Mouse (Mus musculus): ENCODE data around the gene Gm14698. TPM values are rescaled to one million over a fixed set of nuclear protein-coding genes. Genes with fewer than 3 reads are reported as not detected.
"Not testable (repeated sequence)": the region's sequence is repeated elsewhere in the genome, so short reads cannot be mapped to it uniquely, and the experiment has no call there.

The Gm14698 gene
- 1 to 10 TPM; 1.5 to 2.1 TPM for total RNA-seq (2021)
- long read RNA-seq, experiment 1, full-length matches to known transcripts = 18 of 18 reads
- long read RNA-seq, experiment 1, partial matches to known transcripts = 0 of 18 reads
- long read RNA-seq, experiment 1, other reads (novel, unspliced or antisense) = 0 of 18 reads
- long read RNA-seq, experiment 2, full-length matches to known transcripts = 6 of 6 reads
- long read RNA-seq, experiment 2, partial matches to known transcripts = 0 of 6 reads
- long read RNA-seq, experiment 2, other reads (novel, unspliced or antisense) = 0 of 6 reads

DNA sequence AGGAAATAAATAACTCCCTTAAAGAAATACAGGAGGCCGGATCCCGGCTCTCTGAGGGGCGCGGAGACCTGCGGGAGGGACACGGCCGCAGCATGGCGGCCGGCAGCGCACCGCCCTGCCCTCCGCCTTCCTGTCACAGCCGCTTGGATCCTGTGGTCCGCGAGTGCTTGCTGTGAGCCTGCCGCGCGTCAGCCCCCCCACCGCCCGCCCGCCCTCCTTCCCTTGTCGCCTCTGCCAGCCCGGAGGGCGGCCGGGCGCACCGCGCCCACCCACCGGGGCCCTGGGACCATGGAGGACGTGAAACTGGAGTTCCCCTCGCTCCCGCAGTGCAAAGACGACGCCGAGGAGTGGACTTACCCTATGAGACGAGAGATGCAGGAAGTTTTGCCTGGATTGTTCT lies at the start of gene Gm14698:
TSS of gene Gm14698 (plus strand) at position 35 of the 400 bp plus-strand sequence.
- peak; percentile 16 for DNase-seq

DNA sequence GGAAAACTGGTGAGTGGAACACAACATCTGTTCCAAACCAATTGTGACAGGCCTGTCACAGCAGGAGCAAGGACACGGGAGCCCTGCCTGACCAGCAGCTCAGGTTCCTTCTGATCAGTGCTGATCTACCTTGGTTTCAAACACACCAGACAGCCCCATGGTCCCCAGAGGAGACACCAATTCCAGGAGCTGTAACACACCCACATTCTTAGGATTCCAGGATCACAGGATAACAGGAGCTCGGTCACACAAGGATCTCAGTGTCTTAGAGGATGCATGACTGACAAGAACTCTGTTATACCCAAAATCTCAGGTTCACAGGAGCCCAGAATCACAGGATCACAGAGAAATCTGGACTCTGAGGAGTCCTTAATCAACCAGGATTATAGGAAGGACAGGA lies 444 bp upstream of the Gm14698 start:
- not testable (repeated sequence) for DNase-seq

DNA sequence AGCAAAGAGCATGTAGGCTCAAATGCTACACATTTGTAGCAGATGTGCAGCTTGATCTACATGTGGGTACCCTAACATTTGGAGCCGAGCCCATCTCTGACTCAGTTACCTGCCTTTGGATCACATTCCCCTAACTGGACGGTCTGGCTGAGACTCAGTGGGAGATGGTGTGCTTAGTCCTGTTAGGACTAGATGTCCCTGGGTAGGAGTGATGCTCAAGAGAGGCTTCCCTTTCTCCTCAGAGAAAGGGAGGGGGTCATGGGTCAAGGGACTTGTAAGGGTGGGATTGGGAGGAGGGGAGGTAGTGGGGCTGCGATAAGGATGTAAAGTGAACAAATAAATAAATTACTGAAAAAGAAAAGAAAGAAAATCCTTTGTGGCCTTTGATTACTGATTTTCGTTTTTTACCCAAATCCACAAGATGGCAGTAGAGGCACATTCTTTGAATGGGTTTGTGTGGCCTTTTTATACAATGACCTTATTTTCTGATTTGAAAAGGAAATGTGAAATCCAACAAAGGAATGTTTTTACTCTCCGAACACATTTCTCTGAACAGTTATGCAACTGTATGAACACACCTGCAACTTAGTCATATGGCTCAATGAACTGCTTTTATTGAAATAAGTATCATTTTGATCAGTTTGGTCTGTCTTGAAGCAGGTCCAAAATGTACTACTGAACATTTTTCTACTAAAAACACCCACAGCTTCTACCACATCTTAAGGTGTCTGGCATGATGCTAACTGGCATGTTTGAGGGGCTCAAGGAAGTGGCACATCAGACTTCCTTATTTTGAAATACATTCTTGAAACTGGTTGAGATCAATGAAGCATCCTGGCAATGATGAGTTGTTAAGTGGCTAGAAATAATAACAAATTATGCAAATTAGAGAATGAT lies 18.9 kb downstream of the Gm14698 start:
- DNase-seq = no peak

DNA sequence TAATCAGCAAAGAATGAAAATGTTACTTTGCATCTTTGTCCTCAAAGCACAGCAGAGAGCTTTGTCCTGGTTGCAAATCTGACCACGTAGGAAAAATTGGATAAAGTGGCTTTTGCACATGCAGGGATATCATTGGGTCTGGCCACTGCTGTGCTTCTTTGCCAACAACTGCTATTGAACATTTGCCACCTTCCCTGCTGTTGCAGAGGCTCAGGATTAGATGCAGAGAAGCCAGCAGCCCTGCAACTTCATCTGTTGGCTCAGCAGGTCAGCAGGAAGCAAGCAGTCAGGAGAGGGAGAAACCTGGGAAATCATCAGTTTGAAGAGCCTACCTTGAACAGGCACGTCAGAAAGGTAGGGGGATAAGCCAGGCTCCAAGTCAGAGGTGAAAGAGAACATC lies 44.3 kb downstream of the Gm14698 start:
- no peak for DNase-seq

Other genes starting within 250 kb of the Gm14698 start
- gene Fmr1, start 142.6 kb upstream of the Gm14698 start, total RNA-seq (2021) = 10 to 100 TPM; 42.9 to 44.7 TPM
- 1 to 10 TPM in 1 of 2 experiments, under 1 TPM in 1; 0.39 to 3.2 TPM for gene Fmr1nb, start 59.3 kb upstream of the Gm14698 start, total RNA-seq (2021)
- not detected for gene Gm6812, start 72.0 kb downstream of the Gm14698 start, total RNA-seq (2021)

All from adrenal gland, postnatal 10 days (tissue).